Mouse (Mus musculus): ENCODE measurements around the gene Ccr8. TPM values are rescaled to one million over a fixed set of nuclear protein-coding genes. Genes with fewer than 3 reads are reported as not detected.

Ccr8 gene
- polyA plus RNA-seq, 1 experiment from 2014 or later, result not detected

DNA sequence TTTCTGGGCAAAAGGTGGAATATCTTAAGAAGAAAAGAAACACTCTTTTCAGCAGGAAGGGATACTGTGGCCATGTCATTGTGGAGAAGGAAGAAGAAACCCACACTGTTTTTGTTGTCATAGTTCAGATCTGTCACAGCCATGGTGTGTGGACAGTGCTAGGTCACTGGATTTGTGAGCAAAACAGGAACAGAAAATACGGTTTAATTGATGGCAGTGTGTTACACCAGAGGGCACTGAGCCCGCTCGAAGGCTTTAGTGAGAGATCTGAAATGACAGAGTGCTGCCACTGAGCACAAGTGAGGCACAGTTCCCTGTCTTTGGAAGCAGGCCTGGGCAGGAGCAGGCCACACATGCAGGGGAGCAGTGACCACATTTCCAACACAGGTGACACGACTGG, 26.3 kb downstream of the Ccr8 start:
- Histone ChIP-seq H3K27ac (replicated peaks) (no peak overlapping the region), H3K36me3 (peaks cover 57% of the 10 kb centered on the region), H3K4me3 (no peak overlapping the region), H3K27me3 (ENCODE audit: low read depth, poor library complexity, severe bottlenecking) (no peaks in the 10 kb centered on the region), H3K4me1 (no peaks in the 10 kb centered on the region), H3K9me3 (replicated peaks) (no peaks in the 10 kb centered on the region)
- no peak for DNase-seq (ENCODE audit: low spot score)
- WGBS, result 91% methylated on average over 4 of the region's 4 CpGs

DNA sequence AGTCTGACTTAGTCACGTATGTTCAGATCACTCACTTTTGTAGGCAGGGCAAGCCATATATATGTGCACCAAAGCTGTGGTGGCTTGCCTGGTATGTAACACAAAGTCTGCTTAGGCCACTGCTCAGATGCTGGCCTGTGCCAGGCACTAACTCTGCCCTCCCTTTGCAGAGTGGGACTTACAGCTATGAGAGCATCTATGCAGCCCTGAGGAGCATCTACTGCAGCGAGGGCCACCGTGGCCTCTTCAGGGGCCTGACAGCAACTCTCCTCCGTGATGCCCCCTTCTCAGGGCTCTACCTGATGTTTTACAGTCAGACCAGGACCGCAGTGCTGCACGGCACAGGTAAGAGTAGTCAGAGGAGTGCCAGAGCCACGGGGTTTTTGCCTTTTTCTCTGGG, 28.6 kb downstream of the Ccr8 start:
- no peak overlapping the region for H3K4me3 ChIP-seq
- peaks cover 70% of the 10 kb centered on the region for H3K36me3 ChIP-seq
- WGBS, result 92% methylated on average over 7 of the region's 7 CpGs
- no peaks in the 10 kb centered on the region for H3K4me1 ChIP-seq
- H3K27me3 ChIP-seq (ENCODE audit: low read depth, poor library complexity, severe bottlenecking), result no peaks in the 10 kb centered on the region
- no peak for DNase-seq (ENCODE audit: low spot score)
- H3K9me3 ChIP-seq (replicated peaks), result no peaks in the 10 kb centered on the region
- H3K27ac ChIP-seq (replicated peaks), result no peak overlapping the region

DNA sequence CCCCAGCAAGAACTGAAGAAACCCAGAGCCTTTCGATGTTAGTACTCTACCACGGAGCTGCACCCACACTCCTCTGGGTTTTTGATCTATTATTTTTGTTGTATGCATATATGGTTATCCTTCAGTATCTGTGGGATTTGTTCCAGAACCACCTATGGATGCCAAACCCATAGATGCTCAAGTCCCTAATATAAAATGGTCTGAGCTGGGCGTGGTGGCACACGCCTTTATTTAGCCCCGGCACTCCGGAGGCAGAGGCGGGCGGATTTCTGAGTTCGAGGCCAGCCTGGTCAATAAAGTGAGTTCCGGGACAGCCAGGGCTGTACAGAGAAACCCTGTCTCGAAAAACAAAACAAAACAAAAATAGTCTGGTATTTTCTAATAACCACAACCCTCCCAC, 35.0 kb downstream of the Ccr8 start:
- peaks cover 20% of the 10 kb centered on the region for H3K4me1 ChIP-seq
- no peaks in the 10 kb centered on the region for H3K27me3 ChIP-seq (ENCODE audit: low read depth, poor library complexity, severe bottlenecking)
- peak overlapping the region; percentile 95 for H3K4me3 ChIP-seq
- H3K27ac ChIP-seq (replicated peaks), result peak overlapping the region; percentile 99
- H3K36me3 ChIP-seq, result peaks cover 57% of the 10 kb centered on the region
- DNase-seq (ENCODE audit: low spot score), result no peak
- no peaks in the 10 kb centered on the region for H3K9me3 ChIP-seq (replicated peaks)
- WGBS, result 69% methylated on average over 11 of the region's 11 CpGs

DNA sequence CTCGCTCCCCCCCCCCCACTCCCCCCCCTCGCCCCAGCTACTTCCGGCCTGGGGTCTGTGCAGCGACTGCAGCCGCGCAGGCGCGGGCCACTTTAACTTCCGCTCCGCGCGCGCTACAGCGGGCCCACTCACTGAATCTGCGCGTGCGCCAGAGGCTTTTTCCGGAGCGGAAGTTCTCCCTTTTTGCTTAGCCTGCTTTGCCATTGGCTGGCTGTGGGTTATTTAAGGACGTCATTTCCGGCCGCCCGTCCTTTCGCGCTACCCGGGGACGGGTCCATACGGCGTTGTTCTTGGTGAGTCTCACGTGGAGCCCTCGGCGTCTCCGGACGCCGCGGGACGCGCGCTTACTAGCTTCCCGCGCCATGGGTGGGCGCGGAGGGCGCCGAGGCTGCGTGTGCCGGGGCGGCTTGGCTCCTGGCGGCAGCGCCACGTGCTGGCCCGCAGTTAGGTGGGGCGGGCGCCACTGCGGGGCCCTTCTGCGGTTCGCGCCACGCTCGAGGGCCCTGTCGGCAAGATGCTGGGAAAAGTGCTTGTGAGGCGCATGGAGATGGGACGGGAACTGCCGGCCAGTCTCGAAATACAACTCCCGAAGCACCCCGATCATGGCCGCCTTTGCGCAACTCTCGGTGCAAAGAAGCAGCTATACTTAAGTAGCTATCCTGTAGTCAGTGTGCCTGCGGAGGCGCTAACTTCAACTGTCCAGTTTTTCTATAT, 35.8 kb downstream of the Ccr8 start, which contains the start of gene Rpsa:
Rpsa (plus strand) TSS at position 152 of the 714 bp plus-strand sequence.
- Histone ChIP-seq H3K4me1 (peaks cover 20% of the 10 kb centered on the region), H3K9me3 (replicated peaks) (no peaks in the 10 kb centered on the region), H3K27ac (replicated peaks) (peak within 1 kb of the TSS; percentile 99), H3K4me3 (peak within 1 kb of the TSS; percentile 95), H3K27me3 (ENCODE audit: low read depth, poor library complexity, severe bottlenecking) (no peaks in the 10 kb centered on the region), H3K36me3 (peaks cover 59% of the 10 kb centered on the region)
- DNase-seq (ENCODE audit: low spot score), result peak; percentile 98
- under 1% methylated on average over 72 of the region's 72 CpGs for WGBS

DNA sequence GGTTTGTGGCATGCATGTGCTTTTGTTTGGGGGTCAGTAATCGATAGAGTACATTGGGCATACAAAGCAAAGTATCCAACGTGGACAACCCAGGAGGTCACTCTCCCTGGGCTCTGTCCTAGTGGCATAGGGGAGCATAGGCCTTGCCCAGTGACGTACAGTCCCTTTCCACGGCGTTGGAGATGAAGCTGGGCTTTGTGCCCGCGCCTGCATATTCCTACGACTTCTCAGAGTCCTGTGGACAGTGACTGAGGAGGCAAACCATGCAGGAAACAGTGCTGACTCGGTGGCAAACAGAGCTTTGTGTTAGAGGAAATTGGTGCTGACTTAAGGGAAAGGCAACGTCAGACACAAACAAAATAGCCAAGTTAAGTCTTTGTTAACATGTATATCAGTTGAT, 37.4 kb downstream of the Ccr8 start:
- Histone ChIP-seq H3K36me3 (peaks cover 52% of the 10 kb centered on the region), H3K9me3 (replicated peaks) (no peaks in the 10 kb centered on the region), H3K4me1 (peaks cover 20% of the 10 kb centered on the region), H3K27ac (replicated peaks) (peak overlapping the region; percentile 99), H3K4me3 (peak overlapping the region; percentile 95), H3K27me3 (ENCODE audit: low read depth, poor library complexity, severe bottlenecking) (no peaks in the 10 kb centered on the region)
- 81% methylated on average over 10 of the region's 10 CpGs for WGBS
- DNase-seq (ENCODE audit: low spot score), result no peak

DNA sequence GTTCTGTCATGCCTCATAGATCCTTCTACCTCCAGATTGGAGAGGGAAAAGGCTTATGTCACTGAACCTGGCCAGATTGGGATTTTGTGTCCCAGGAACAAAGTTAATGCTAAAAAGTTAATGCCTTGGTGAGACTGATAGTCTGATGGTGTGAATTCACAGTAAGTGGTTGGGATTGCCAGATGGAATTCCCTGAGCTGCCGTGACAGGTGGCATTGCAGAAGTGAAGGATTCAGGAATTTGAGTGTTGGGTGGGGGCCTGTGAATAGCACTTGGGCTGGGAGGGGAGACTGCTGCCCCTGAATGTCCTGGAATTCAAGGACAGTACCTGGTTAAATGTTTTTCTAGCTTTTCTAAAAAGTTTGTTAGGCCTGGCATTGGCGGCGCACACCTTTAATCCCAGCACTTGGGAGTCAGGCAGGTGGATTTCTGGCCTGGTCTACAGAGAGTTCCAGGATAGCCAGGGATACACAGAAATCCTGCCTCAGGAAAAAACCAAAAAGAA, 39.9 kb downstream of the Ccr8 start:
- no peaks in the 10 kb centered on the region for H3K27me3 ChIP-seq (ENCODE audit: low read depth, poor library complexity, severe bottlenecking)
- H3K4me3 ChIP-seq, result no peak overlapping the region
- DNase-seq (ENCODE audit: low spot score), result no peak
- 91% methylated on average over 3 of the region's 3 CpGs for WGBS
- H3K9me3 ChIP-seq (replicated peaks), result no peaks in the 10 kb centered on the region
- H3K4me1 ChIP-seq, result peaks cover 19% of the 10 kb centered on the region
- no peak overlapping the region for H3K27ac ChIP-seq (replicated peaks)
- H3K36me3 ChIP-seq, result peaks cover 49% of the 10 kb centered on the region

DNA sequence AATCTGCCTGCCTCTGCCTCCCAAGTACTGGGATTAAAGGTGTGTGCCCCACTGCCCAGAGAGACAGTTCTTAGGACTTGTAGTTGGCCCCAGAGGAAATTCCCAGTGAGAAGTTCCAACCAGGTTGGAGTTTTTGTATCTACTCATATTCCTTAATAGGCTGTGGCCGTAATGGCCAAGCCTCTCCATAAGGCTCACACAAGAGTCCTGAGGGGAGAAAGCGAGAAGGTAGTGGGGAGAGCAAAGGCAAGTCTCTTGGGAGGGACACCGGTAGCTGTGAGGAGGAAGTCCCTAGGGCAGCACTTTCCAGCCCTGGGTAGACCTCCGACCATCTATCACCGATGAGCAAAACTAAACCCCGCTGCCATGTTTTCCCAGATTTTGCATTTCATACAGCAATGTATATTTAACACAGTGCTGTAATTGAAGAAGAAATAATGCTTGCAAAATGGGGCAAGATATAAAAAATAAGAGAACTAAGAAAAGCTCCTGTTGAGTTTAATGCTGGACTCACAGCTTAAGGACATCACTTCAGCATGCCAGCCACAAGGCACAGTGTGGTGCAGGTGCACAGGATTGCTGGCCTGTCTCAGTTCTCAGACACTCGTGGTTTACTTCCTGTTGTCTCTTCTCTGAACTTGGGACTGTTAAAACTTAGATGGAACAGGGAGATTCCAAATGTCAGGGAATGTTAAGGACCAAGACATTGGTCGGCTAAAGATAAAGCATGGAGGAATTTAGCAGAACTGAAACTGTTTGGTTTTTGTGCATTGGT, 41.3 kb downstream of the Ccr8 start:
- Histone ChIP-seq H3K9me3 (replicated peaks) (no peaks in the 10 kb centered on the region), H3K4me3 (no peak overlapping the region), H3K4me1 (peaks cover 16% of the 10 kb centered on the region), H3K27ac (replicated peaks) (no peak overlapping the region), H3K27me3 (ENCODE audit: low read depth, poor library complexity, severe bottlenecking) (no peaks in the 10 kb centered on the region), H3K36me3 (peaks cover 49% of the 10 kb centered on the region)
- DNase-seq (ENCODE audit: low spot score), result peak; percentile 35
- WGBS, result 45% methylated on average over 8 of the region's 8 CpGs

DNA sequence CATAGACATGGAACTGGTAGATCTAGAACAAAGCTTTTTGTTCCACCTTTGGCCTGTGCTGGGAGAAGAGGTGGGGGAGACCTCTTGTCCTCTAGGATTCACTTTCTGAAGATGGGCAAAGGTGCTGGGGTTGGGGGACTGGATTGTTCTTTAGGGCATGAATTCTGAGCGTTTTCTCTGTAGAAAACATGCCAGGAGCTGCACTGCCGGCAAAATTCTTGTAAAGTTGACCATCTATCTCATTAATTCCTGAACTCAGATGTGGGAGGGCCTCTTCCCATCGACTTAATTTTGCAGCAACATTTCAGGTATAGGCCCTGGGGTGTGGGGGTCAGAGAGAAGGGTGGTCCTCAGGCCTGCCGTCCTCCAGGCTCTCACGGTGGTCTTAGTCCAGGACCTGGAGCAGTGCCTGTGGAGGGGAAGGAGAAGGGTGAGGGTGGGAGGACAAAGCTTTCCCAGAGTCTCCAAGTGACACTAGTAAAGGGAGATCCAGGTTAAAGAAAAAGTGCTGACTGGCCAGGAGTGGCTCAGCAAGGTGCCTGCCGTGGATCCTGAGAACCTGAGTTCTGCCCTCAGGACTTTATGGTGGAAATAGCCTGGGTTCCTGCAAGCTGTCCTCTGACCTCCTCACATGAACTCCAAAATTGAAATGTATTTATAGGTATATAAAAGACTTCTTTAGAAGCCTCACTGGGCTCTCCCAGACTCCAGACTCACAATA, 42.0 kb downstream of the Ccr8 start:
- H3K4me3 ChIP-seq, result no peak overlapping the region
- no peaks in the 10 kb centered on the region for H3K9me3 ChIP-seq (replicated peaks)
- H3K4me1 ChIP-seq, result peaks cover 10% of the 10 kb centered on the region
- 69% methylated on average over 6 of the region's 6 CpGs for WGBS
- no peaks in the 10 kb centered on the region for H3K27me3 ChIP-seq (ENCODE audit: low read depth, poor library complexity, severe bottlenecking)
- H3K36me3 ChIP-seq, result peaks cover 43% of the 10 kb centered on the region
- H3K27ac ChIP-seq (replicated peaks), result no peak overlapping the region
- DNase-seq (ENCODE audit: low spot score), result no peak

DNA sequence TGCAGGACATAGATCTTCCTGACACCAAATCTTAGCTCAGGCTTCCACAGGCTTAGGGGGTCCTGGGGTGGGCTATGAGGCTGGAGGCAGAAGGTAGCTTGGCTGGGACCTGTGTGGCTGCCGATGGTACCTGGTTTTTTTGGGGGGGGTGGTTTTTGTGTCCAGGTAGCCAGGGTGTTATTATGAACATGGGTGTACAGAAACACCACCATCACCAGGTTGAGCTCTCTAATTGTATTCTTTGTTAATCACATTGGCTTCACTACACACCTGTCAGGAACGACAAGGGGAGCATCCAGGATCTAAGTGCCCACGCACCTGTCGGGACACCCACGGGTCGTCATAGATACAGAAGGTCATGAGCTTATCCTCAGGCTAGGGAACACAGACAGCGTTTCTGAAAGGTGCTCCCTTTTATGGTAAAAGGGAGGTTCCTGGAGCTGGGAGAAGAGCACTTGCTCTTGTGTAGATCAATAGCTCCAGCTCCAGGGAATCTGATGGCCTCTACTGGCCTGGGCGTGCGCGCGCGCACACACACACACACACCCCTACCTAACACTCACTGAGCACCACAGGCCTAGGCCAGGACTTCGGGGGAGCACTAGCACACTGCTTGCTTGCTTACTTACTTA, 42.7 kb downstream of the Ccr8 start:
- no peaks in the 10 kb centered on the region for H3K9me3 ChIP-seq (replicated peaks)
- no peak overlapping the region for H3K4me3 ChIP-seq
- no peak overlapping the region for H3K27ac ChIP-seq (replicated peaks)
- no peaks in the 10 kb centered on the region for H3K27me3 ChIP-seq (ENCODE audit: low read depth, poor library complexity, severe bottlenecking)
- no peak for DNase-seq (ENCODE audit: low spot score)
- H3K36me3 ChIP-seq, result peaks cover 36% of the 10 kb centered on the region
- H3K4me1 ChIP-seq, result peaks cover 3% of the 10 kb centered on the region; the same call in 1 of the 2 replicates
- WGBS, result 88% methylated on average over 13 of the region's 13 CpGs

DNA sequence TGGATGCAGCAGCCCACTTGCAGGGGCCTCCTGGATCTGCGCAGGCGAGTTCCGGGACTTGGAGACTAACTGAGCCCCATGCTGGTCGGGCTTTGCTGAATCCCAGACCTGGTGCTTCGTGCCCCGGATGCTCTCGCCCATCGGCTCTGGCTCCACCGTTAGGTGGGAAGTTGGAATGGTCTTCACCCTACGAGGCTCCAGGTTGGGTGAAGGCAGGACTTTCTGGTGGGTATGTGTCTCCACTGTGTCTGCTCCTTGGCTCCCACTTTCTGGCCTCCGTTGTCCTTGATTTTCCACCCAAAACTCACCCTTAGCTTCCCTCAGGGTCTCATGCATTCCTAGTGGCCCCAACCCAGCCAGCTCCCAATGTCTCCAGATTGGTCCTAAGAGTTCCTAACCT, 43.5 kb downstream of the Ccr8 start:
- Histone ChIP-seq H3K9me3 (replicated peaks) (no peaks in the 10 kb centered on the region), H3K4me1 (no peaks in the 10 kb centered on the region), H3K27ac (replicated peaks) (no peak overlapping the region), H3K4me3 (no peak overlapping the region), H3K27me3 (ENCODE audit: low read depth, poor library complexity, severe bottlenecking) (no peaks in the 10 kb centered on the region), H3K36me3 (peaks cover 28% of the 10 kb centered on the region)
- no peak for DNase-seq (ENCODE audit: low spot score)
- 89% methylated on average over 11 of the region's 11 CpGs for WGBS

DNA sequence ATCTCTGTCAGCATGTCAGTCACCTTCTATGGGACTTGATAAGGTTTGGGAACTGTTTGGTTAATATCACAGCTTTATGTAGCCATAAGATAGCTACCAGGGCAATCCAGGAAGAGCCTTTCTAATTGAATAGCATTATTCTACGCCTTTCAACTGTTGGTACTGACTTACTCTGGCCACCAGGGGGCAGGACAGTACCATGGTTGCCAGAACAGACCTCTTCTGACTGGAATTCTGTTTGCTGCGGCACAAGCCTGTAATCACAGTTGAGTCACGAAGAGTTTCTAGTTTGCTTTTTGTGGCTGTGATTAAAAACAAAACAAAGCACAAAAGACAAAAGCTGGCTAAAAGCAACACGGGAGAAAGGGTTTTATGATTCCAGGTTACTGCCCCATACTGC, 48.7 kb downstream of the Ccr8 start:
- Histone ChIP-seq H3K4me3 (no peak overlapping the region), H3K36me3 (no peaks in the 10 kb centered on the region), H3K9me3 (replicated peaks) (no peaks in the 10 kb centered on the region), H3K27ac (replicated peaks) (no peak overlapping the region), H3K27me3 (ENCODE audit: low read depth, poor library complexity, severe bottlenecking) (no peaks in the 10 kb centered on the region), H3K4me1 (no peaks in the 10 kb centered on the region)
- WGBS, result 27% methylated on average over 4 of the region's 4 CpGs
- DNase-seq (ENCODE audit: low spot score), result peak; percentile 75

DNA sequence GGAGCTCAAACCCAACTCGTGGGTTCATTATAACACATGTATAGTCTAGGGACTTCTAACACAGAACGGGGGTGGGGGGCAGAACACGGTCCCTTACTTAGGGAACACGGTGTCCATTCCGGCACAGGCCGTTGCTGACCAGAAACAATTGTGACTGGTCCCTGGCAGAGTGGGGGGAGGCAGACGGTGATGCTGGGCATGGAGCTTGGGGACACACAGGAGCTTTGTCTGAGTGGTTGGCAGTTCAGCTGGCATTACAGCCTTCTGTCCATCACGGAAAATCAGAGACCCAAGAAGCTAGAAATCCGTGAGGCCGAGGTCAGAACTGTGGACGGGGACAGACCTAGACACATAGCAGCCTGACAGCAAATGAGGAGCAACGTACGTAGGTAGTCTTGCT, 52.6 kb downstream of the Ccr8 start:
- Histone ChIP-seq H3K9me3 (replicated peaks) (no peaks in the 10 kb centered on the region), H3K27ac (replicated peaks) (no peak overlapping the region), H3K4me3 (no peak overlapping the region), H3K4me1 (peaks cover 8% of the 10 kb centered on the region), H3K36me3 (no peaks in the 10 kb centered on the region), H3K27me3 (ENCODE audit: low read depth, poor library complexity, severe bottlenecking) (peaks cover 8% of the 10 kb centered on the region)
- no peak for DNase-seq (ENCODE audit: low spot score)
- WGBS, result 91% methylated on average over 13 of the region's 13 CpGs

All from midbrain, embryonic 10.5 days (tissue).